Mouse (Mus musculus): ENCODE results near the gene Alyref. TPM values are rescaled to one million over a fixed set of nuclear protein-coding genes. Genes with fewer than 3 reads are reported as not detected.

Alyref gene
- total RNA-seq, 1 experiment = 397 TPM

- in situ Hi-C loops (cut with MboI; ENCODE audit: low sequenced_read_pairs in 2 of 2, unreplicated experiment in 2 of 2) = no loop called here
- no peak for DNase-seq (ENCODE audit: low read depth, low spot score)
- Histone ChIP-seq H3K9me3 (ENCODE audit: control insufficient read depth, insufficient read depth, low read depth, low read length) (no peaks in the 10 kb centered on the region), H3K9ac (ENCODE audit: insufficient read depth, low read depth, low read length, poor library complexity, severe bottlenecking) (peak overlapping the region; percentile 92), H3K36me3 (ENCODE audit: control insufficient read depth, insufficient read depth, low read length, poor library complexity, severe bottlenecking) (peaks cover 31% of the 10 kb centered on the region), H3K4me3 (ENCODE audit: insufficient read depth in 1 of 2, low read depth in 1 of 2, low read length in 2 of 2, poor library complexity in 1 of 2, severe bottlenecking in 1 of 2) (peak overlapping the region; percentile 94), H3K4me1 (ENCODE audit: control insufficient read depth in 2 of 2, insufficient read depth in 2 of 2, low read length in 2 of 2, poor library complexity in 1 of 2) (peaks cover 8 to 30% of the 10 kb centered on the region in 2 experiments; a peak in 2 of 4 replicates), H3K27ac (ENCODE audit: insufficient read depth, low read depth, low read length, poor library complexity, severe bottlenecking) (no peak overlapping the region)
- TF ChIP-seq MAFK (IDR thresholded peaks at IDR 0.05; ENCODE audit: insufficient read depth, low read depth, low read length) (no peak), ZNF384 (IDR thresholded peaks at IDR 0.05; ENCODE audit: low read depth, low read length) (no peak), ZC3H11A (IDR thresholded peaks at IDR 0.05; ENCODE audit: borderline replicate concordance, low read depth, low read length) (no peak), CHD2 (IDR thresholded peaks at IDR 0.05; ENCODE audit: low read depth, low read length) (no peak), HCFC1 (IDR thresholded peaks at IDR 0.05; ENCODE audit: borderline replicate concordance, insufficient read depth, low read length) (no peak)
Measured at GRCm38 (mm10) chr11:120616617-120617294, 18.6 kb upstream of the Alyref start.

- 0 out of 2 replicates have a peak overlapping the region, but pooled peaks have one; percentile 17 for H3K9ac ChIP-seq (ENCODE audit: insufficient read depth, low read depth, low read length, poor library complexity, severe bottlenecking)
- H3K4me3 ChIP-seq (ENCODE audit: insufficient read depth in 1 of 2, low read depth in 1 of 2, low read length in 2 of 2, poor library complexity in 1 of 2, severe bottlenecking in 1 of 2) = no peak overlapping the region
- H3K9me3 ChIP-seq (ENCODE audit: control insufficient read depth, insufficient read depth, low read depth, low read length) = no peaks in the 10 kb centered on the region
- in situ Hi-C loops (cut with MboI; ENCODE audit: low sequenced_read_pairs in 2 of 2, unreplicated experiment in 2 of 2) = no loop called here
- peaks cover 8 to 27% of the 10 kb centered on the region in 2 experiments; a peak in 2 of 4 replicates for H3K4me1 ChIP-seq (ENCODE audit: control insufficient read depth in 2 of 2, insufficient read depth in 2 of 2, low read length in 2 of 2, poor library complexity in 1 of 2)
- peaks cover 39% of the 10 kb centered on the region for H3K36me3 ChIP-seq (ENCODE audit: control insufficient read depth, insufficient read depth, low read length, poor library complexity, severe bottlenecking)
- H3K27ac ChIP-seq (ENCODE audit: insufficient read depth, low read depth, low read length, poor library complexity, severe bottlenecking) = no peak overlapping the region
- no peak for TF ChIP-seq HCFC1 (IDR thresholded peaks at IDR 0.05; ENCODE audit: borderline replicate concordance, insufficient read depth, low read length)
- TF ChIP-seq MAFK (IDR thresholded peaks at IDR 0.05; ENCODE audit: insufficient read depth, low read depth, low read length) = no peak
- no peak for TF ChIP-seq ZC3H11A (IDR thresholded peaks at IDR 0.05; ENCODE audit: borderline replicate concordance, low read depth, low read length)
- no peak for DNase-seq (ENCODE audit: low read depth, low spot score)
Measured at GRCm38 (mm10) chr11:120615606-120616203, 17.5 kb upstream of the Alyref start.

- Histone ChIP-seq H3K4me3 (ENCODE audit: insufficient read depth in 1 of 2, low read depth in 1 of 2, low read length in 2 of 2, poor library complexity in 1 of 2, severe bottlenecking in 1 of 2) (no peak overlapping the region), H3K9ac (ENCODE audit: insufficient read depth, low read depth, low read length, poor library complexity, severe bottlenecking) (no peak overlapping the region), H3K9me3 (ENCODE audit: control insufficient read depth, insufficient read depth, low read depth, low read length) (no peaks in the 10 kb centered on the region), H3K4me1 (ENCODE audit: control insufficient read depth in 2 of 2, insufficient read depth in 2 of 2, low read length in 2 of 2, poor library complexity in 1 of 2) (peaks cover 8 to 24% of the 10 kb centered on the region in 2 experiments; a peak in 2 of 4 replicates), H3K27ac (ENCODE audit: insufficient read depth, low read depth, low read length, poor library complexity, severe bottlenecking) (no peak overlapping the region), H3K36me3 (ENCODE audit: control insufficient read depth, insufficient read depth, low read length, poor library complexity, severe bottlenecking) (peaks cover 42% of the 10 kb centered on the region)
- no peak for DNase-seq (ENCODE audit: low read depth, low spot score)
- TF ChIP-seq HCFC1 (IDR thresholded peaks at IDR 0.05; ENCODE audit: borderline replicate concordance, insufficient read depth, low read length) (no peak), ZNF384 (IDR thresholded peaks at IDR 0.05; ENCODE audit: low read depth, low read length) (no peak), CHD2 (IDR thresholded peaks at IDR 0.05; ENCODE audit: low read depth, low read length) (no peak), ZC3H11A (IDR thresholded peaks at IDR 0.05; ENCODE audit: borderline replicate concordance, low read depth, low read length) (no peak), MAFK (IDR thresholded peaks at IDR 0.05; ENCODE audit: insufficient read depth, low read depth, low read length) (no peak)
- in situ Hi-C loops (cut with MboI; ENCODE audit: low sequenced_read_pairs in 2 of 2, unreplicated experiment in 2 of 2) = no loop called here
Measured at GRCm38 (mm10) chr11:120615167-120615566, 17.0 kb upstream of the Alyref start.

GRCm38 (mm10) chr11:120613976-120614375 is 15.8 kb upstream of the Alyref start:
- H3K27ac ChIP-seq (ENCODE audit: insufficient read depth, low read depth, low read length, poor library complexity, severe bottlenecking) = no peak overlapping the region
- no peak overlapping the region for H3K4me3 ChIP-seq (ENCODE audit: insufficient read depth in 1 of 2, low read depth in 1 of 2, low read length in 2 of 2, poor library complexity in 1 of 2, severe bottlenecking in 1 of 2)
- no peaks in the 10 kb centered on the region for H3K9me3 ChIP-seq (ENCODE audit: control insufficient read depth, insufficient read depth, low read depth, low read length)
- in situ Hi-C loops (cut with MboI; ENCODE audit: low sequenced_read_pairs in 2 of 2, unreplicated experiment in 2 of 2) = no loop called here
- H3K36me3 ChIP-seq (ENCODE audit: control insufficient read depth, insufficient read depth, low read length, poor library complexity, severe bottlenecking) = peaks cover 38% of the 10 kb centered on the region
- peaks cover 8 to 26% of the 10 kb centered on the region in 2 experiments; a peak in 3 of 4 replicates for H3K4me1 ChIP-seq (ENCODE audit: control insufficient read depth in 2 of 2, insufficient read depth in 2 of 2, low read length in 2 of 2, poor library complexity in 1 of 2)
- no peak overlapping the region for H3K9ac ChIP-seq (ENCODE audit: insufficient read depth, low read depth, low read length, poor library complexity, severe bottlenecking)
- no peak for DNase-seq (ENCODE audit: low read depth, low spot score)
- TF ChIP-seq HCFC1 (IDR thresholded peaks at IDR 0.05; ENCODE audit: borderline replicate concordance, insufficient read depth, low read length) (no peak), MAFK (IDR thresholded peaks at IDR 0.05; ENCODE audit: insufficient read depth, low read depth, low read length) (no peak), ZC3H11A (IDR thresholded peaks at IDR 0.05; ENCODE audit: borderline replicate concordance, low read depth, low read length) (no peak), ZNF384 (IDR thresholded peaks at IDR 0.05; ENCODE audit: low read depth, low read length) (no peak), CHD2 (IDR thresholded peaks at IDR 0.05; ENCODE audit: low read depth, low read length) (no peak)

Data from ES-E14 (cell line).